Mouse (Mus musculus) neural tube, postnatal 0 days (tissue): ENCODE results near the gene Ms4a7. TPM values are rescaled to one million over a fixed set of nuclear protein-coding genes. Genes with fewer than 3 reads are reported as not detected.

Source experiments
- polyA plus RNA-seq: library from polyadenylated mRNA; unstranded; fragments of >200 nt; fragmentation: Nextera tagmentation; extraction: Ambion mirVana; gene quantifications from 2 replicates; pipeline ENCODE4 v1.2.1, GENCODE M21; 2015

Ms4a7 gene
- 3.3 and 4.8 TPM in 2 replicates for polyA plus RNA-seq

DNA sequence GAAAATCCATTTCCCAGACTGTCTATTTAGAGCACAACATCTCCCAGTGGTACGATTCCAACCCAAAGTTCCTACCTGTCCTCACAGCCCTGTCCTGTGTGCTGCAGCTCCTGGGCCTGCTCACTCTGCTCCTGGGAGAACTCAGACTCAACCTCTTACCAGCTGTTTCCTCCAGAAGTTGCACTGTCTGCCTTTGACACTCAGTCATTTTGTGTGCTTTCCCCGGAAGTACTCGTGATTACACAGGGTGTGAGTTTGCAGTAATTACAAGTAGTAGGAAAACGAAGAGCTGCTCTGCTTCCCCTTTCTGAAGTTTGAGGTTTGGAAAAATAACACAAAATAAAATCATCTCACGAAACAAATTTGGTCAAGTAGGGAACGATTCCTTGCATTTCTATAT lies at the start of gene Ms4a7:
TSS of gene Ms4a7 (minus strand) at position 215 of the 400 bp plus-strand sequence.

DNA sequence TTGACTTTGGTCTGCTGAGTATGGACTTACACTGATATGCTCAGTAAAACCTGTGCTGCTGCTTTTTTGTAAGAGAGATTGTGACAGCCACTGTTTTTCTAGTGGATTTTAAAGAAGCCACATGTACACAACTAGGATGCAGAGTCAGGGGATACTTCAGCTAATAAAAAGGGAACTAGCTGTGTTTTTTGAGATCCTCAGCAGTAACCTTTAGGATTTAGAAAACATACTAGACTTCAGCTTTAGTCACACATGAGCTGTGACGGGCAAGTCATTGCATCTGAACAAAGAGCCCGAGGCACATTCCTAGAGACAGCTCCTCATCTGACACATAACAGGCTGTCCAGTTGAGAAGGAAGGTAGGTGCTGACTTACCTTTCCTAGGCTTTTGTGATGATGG lies 39.3 kb upstream of the Ms4a7 start, which contains the start of gene Ms4a4a:
TSS of gene Ms4a4a (plus strand) at position 251 of the 400 bp plus-strand sequence.

DNA sequence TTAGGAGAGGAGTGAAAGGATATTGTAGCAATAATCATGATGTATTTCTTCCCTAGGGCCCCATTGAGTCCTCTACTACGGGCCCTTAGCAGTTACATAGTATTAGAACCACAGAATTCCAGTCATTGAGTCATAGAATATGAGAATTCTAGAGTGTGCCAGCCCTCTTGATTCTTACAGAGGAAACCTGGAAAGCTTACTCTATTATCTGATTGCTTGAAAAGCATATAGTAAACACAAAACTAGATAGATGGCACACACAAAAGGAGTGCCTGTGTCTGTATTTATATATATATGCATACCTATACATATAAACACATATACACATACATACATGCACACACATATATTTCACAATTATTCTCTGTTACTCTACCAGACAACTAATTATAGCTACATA lies 21.6 kb downstream of the Ms4a7 start, which contains the start of gene Ms4a14:
TSS of gene Ms4a14 (minus strand) at position 101 of the 400 bp plus-strand sequence.

DNA sequence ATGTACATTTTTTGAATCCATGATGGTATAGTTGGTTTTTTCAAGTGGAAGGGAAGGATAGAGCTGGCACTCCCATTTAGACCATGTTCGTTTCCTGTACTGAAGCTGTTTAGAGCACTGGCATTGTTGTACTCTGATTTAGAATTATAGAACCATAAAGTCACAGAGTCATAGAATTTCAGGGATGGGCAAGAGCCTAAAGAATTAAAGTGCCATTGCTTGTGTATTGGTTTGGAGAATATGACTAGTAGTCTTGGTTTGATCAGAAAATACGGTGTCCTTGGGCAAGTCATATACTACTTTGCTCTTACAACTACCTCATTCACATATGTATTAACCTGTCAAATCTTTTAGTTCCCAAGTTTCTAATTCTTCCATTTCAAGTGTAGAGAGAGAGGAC lies 52.2 kb downstream of the Ms4a7 start, which contains the start of gene Ms4a5:
TSS of gene Ms4a5 (minus strand) at position 101 of the 400 bp plus-strand sequence.

Other genes starting within 250 kb of the Ms4a7 start
- not detected in 2 replicates for gene 1700017D01Rik, start 205.3 kb downstream of the Ms4a7 start, polyA plus RNA-seq
- not detected in 2 replicates for gene 1700025F22Rik, start 170.8 kb downstream of the Ms4a7 start, polyA plus RNA-seq
- gene Ms4a13, start 139.4 kb downstream of the Ms4a7 start, polyA plus RNA-seq = not detected in 2 replicates
- gene Ms4a12, start 103.7 kb downstream of the Ms4a7 start, polyA plus RNA-seq = not detected in 2 replicates
- 0.08 and 0.11 TPM in 2 replicates for gene Ms4a1, start 69.9 kb downstream of the Ms4a7 start, polyA plus RNA-seq
- gene Ms4a5, start 52.3 kb downstream of the Ms4a7 start, polyA plus RNA-seq = not detected in 2 replicates
- gene Ms4a14, start 21.7 kb downstream of the Ms4a7 start, polyA plus RNA-seq = 0.09 TPM in 1 of 2 replicates, not detected in the other
- gene Ms4a4a, start 39.4 kb upstream of the Ms4a7 start, polyA plus RNA-seq = 3.2 and 3.3 TPM in 2 replicates
- gene Ms4a4c, start 68.6 kb upstream of the Ms4a7 start, polyA plus RNA-seq = 0.36 TPM in 1 of 2 replicates, not detected in the other
- gene Ms4a4b, start 107.4 kb upstream of the Ms4a7 start, polyA plus RNA-seq = 0.41 TPM in 1 of 2 replicates, not detected in the other
- 3.8 and 5.3 TPM in 2 replicates for gene Ms4a6c, start 133.2 kb upstream of the Ms4a7 start, polyA plus RNA-seq
- 0.06 and 0.15 TPM in 2 replicates for gene Gm8369, start 149.8 kb upstream of the Ms4a7 start, polyA plus RNA-seq
- 3.1 and 3.4 TPM in 2 replicates for gene Ms4a6b, start 180.4 kb upstream of the Ms4a7 start, polyA plus RNA-seq
- 0.13 and 0.15 TPM in 2 replicates for gene Ms4a4d, start 200.7 kb upstream of the Ms4a7 start, polyA plus RNA-seq